Mouse (Mus musculus): ENCODE results near the gene Gpr173.

Gene Gpr173

DNA sequence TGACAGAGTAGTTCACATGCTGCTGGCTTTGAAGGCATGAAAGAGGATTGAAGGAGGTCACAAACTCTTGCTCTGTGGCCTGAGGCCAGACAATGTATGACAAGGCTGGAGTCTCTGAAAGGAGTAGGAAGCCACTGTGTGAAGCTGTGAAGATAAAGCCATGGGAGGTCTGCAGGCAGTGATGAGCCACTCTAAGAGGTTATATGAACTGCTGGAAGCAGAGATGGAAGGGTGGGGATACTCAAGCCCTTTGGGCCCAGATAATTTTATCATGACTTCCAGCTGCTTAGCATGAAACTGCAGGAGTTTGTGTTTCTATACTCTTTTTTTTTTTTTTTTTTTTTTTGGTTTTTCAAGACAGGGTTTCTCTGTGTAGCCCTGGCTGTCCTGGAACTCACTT, 61.1 kb downstream of the Gpr173 start:
- DNase-seq (ENCODE audit: extremely low read depth, insufficient read length, low spot score), result no peak

DNA sequence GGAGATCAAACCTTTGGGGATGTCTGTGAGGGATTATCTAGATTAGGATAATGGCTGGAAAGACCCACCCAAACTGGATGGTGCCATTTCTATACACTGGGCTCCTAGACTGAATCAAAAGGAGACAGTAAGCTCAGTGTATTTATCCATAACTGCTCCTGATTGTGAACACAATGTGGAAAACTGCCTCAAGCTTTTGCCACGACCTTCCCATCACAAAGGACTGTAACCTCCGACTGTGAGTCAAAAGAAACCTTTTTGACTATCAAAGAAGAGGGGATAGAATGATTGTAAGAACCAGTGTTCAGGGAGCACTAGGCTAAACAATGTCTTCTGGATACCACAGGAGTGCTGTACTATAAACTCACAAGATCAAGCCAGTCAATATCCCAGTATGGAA, 62.3 kb downstream of the Gpr173 start:
- no peak for DNase-seq (ENCODE audit: extremely low read depth, insufficient read length, low spot score)
